Mouse (Mus musculus): ENCODE results near the gene Cyth3. TPM values are rescaled to one million over a fixed set of nuclear protein-coding genes. Genes with fewer than 3 reads are reported as not detected.

Gene Cyth3
- polyA plus RNA-seq, 1 experiment from 2014 or later = 40.7 TPM

DNA sequence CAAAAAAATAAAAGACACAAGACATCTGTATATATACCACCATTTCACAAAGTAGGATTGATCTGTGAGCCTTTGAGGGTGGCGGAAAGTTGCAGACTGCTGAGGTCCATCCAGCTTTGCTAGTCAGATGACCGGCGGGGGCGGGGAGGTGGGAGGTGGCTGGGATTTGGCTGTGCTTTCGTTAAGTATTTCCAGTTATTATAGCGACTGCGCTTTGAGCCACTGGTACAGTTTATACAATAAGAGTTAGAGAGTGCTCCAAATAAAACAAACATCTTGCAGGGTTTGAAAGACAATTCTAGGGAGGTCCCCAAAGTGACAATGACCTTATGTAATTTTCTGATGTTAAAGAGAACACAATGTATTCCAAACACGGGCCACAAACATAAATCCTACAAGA lies 35.9 kb upstream of the Cyth3 start:
- Histone ChIP-seq H3K9ac (ENCODE audit: low read depth, low read length) (no peak overlapping the region), H3K4me3 (ENCODE audit: low read depth, low read length) (no peak overlapping the region), H3K9me3 (replicated peaks; ENCODE audit: control insufficient read depth, low read length, poor library complexity, severe bottlenecking) (no peaks in the 10 kb centered on the region), H3K27ac (ENCODE audit: low read length) (no peak overlapping the region), H3K36me3 (ENCODE audit: control insufficient read depth, insufficient read depth, low read length) (no peaks in the 10 kb centered on the region), H3K27me3 (ENCODE audit: control insufficient read depth, insufficient read depth, low read depth, low read length) (no peaks in the 10 kb centered on the region), H3K4me2 (ENCODE audit: low read length) (no peak overlapping the region), H3K4me1 (ENCODE audit: control insufficient read depth, insufficient read depth, low read length) (peaks cover 7% of the 10 kb centered on the region; the same call in 1 of the 2 replicates)
- ATAC-seq = no peak
- WGBS = 94% methylated on average over 8 of the region's 8 CpGs

DNA sequence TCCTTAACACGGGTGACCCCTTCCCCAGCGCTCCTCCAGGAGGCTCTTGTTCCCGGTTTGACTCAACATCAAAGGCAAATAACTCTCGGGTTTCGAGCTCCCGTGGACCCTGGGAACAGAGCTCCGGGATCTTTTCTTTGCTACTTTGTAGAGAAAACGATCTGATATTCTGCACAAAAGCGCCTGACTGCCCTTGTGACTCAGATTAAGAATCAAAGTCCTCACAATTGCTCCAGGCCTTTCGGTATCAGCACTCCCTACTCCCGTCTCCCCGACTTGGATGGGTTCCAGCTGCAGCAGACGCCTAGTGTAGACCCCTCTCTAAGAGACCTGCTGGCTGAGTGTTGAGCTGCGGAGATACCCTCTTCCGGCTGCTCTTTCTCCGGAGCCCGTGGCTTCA lies 33.1 kb upstream of the Cyth3 start:
- peak; percentile 60; the same call in 1 of the 2 replicates for ATAC-seq
- no peak overlapping the region for H3K4me3 ChIP-seq (ENCODE audit: low read depth, low read length)
- H3K9me3 ChIP-seq (replicated peaks; ENCODE audit: control insufficient read depth, low read length, poor library complexity, severe bottlenecking) = no peaks in the 10 kb centered on the region
- no peak overlapping the region for H3K9ac ChIP-seq (ENCODE audit: low read depth, low read length)
- H3K4me2 ChIP-seq (ENCODE audit: low read length) = peak overlapping the region; percentile 28
- WGBS = 22% methylated on average over 17 of the region's 17 CpGs
- H3K36me3 ChIP-seq (ENCODE audit: control insufficient read depth, insufficient read depth, low read length) = no peaks in the 10 kb centered on the region
- H3K27me3 ChIP-seq (ENCODE audit: control insufficient read depth, insufficient read depth, low read depth, low read length) = no peaks in the 10 kb centered on the region
- peaks cover 7% of the 10 kb centered on the region; the same call in 1 of the 2 replicates for H3K4me1 ChIP-seq (ENCODE audit: control insufficient read depth, insufficient read depth, low read length)
- H3K27ac ChIP-seq (ENCODE audit: low read length) = no peak overlapping the region

DNA sequence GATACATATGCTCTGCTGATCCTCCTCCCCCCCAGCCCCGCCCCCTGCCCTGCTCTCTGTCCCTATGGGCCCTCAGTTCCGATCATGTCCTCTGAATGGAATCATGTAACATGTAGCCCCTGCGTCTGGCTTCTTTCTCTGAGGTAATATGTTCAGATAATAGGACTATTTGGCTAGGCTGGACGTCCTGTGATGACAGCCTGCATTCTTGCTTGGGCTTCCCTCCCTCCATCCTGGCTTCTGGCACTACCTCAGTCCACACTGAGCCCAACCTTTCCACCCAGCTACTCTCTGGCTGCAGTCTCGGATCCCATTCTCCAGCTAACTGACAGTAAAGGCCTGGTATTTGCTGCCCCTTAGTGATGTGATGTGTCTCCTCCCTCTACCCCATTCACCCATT lies 29.3 kb upstream of the Cyth3 start:
- Histone ChIP-seq H3K9me3 (replicated peaks; ENCODE audit: control insufficient read depth, low read length, poor library complexity, severe bottlenecking) (peaks cover 4% of the 10 kb centered on the region; the same call in 1 of the 2 replicates), H3K27me3 (ENCODE audit: control insufficient read depth, insufficient read depth, low read depth, low read length) (no peaks in the 10 kb centered on the region), H3K27ac (ENCODE audit: low read length) (no peak overlapping the region), H3K4me1 (ENCODE audit: control insufficient read depth, insufficient read depth, low read length) (peaks cover 7% of the 10 kb centered on the region; the same call in 1 of the 2 replicates), H3K9ac (ENCODE audit: low read depth, low read length) (no peak overlapping the region), H3K36me3 (ENCODE audit: control insufficient read depth, insufficient read depth, low read length) (no peaks in the 10 kb centered on the region), H3K4me2 (ENCODE audit: low read length) (no peak overlapping the region), H3K4me3 (ENCODE audit: low read depth, low read length) (no peak overlapping the region)
- WGBS = 75% methylated on average over 5 of the region's 5 CpGs
- no peak for ATAC-seq

DNA sequence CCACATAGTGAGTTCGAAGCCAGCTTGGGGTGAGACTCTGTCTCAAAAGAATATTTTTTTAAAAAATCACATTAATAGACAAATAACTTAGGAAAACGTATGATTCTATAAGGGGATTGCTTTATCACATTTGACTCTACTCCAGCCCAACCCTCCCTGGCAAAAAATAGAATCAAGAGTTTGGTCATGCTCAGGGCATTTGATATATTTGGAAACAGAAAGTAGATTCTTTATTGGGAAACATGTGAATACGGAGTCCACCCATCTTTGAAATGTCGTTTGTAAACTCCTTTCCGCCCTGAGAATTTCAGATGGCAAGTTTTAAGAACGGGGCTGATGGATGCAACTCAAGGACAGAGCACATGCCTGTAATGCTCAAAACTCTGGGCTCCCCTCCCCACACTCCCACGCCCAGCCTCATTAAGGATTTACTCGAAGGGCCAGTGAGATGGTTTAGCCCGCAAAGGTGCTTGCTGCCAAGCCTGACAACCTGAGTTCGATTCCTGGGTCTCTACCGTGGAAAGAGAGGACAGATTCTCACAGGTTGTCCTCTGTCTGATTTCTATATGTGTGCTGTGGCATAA lies 28.6 kb upstream of the Cyth3 start:
- no peaks in the 10 kb centered on the region for H3K27me3 ChIP-seq (ENCODE audit: control insufficient read depth, insufficient read depth, low read depth, low read length)
- 90% methylated on average over 11 of the region's 11 CpGs for WGBS
- no peak overlapping the region for H3K4me3 ChIP-seq (ENCODE audit: low read depth, low read length)
- H3K9me3 ChIP-seq (replicated peaks; ENCODE audit: control insufficient read depth, low read length, poor library complexity, severe bottlenecking) = peaks cover 4% of the 10 kb centered on the region; the same call in 1 of the 2 replicates
- no peak overlapping the region for H3K4me2 ChIP-seq (ENCODE audit: low read length)
- peaks cover 5% of the 10 kb centered on the region; the same call in 1 of the 2 replicates for H3K4me1 ChIP-seq (ENCODE audit: control insufficient read depth, insufficient read depth, low read length)
- H3K9ac ChIP-seq (ENCODE audit: low read depth, low read length) = no peak overlapping the region
- ATAC-seq = no peak
- no peaks in the 10 kb centered on the region for H3K36me3 ChIP-seq (ENCODE audit: control insufficient read depth, insufficient read depth, low read length)
- H3K27ac ChIP-seq (ENCODE audit: low read length) = no peak overlapping the region

DNA sequence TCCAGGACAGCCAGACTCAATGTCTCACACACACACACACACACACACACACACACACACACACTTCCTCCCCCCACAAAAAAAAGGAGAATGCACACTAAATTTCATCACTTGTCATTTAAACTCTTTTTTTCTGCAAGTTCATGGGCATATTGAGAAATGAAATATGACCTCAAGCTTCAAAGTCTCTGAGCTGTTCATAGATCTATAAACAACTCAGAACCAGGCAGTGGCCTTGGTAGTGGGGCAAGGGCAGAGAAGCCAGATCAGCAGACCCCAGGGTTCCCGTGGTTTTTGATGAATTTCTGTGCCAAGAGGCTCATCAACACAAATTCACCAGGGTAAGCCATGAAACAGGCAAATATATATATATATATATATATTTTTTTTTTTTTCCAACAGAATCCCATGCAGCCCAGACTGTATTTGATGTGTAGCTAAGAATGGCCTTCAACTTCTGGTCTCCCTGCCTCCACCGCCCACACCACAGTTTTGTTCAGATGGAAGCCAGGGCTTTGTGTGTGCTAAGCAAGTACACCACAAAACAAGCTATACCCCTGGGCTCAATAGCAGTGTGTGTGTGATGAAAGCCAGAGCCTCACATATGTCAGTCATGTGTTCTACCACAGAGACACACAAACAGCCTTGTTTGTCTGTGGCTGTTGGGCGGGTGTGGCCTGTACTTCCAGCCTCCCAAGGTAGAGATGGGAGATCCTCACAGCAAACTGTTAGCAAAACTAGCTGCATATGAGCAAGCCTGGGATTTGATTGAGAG lies 27.8 kb upstream of the Cyth3 start:
- 78% methylated on average over 3 of the region's 3 CpGs for WGBS
- ATAC-seq = no peak
- no peaks in the 10 kb centered on the region for H3K27me3 ChIP-seq (ENCODE audit: control insufficient read depth, insufficient read depth, low read depth, low read length)
- no peaks in the 10 kb centered on the region for H3K36me3 ChIP-seq (ENCODE audit: control insufficient read depth, insufficient read depth, low read length)
- no peak overlapping the region for H3K9ac ChIP-seq (ENCODE audit: low read depth, low read length)
- no peak overlapping the region for H3K4me2 ChIP-seq (ENCODE audit: low read length)
- no peaks in the 10 kb centered on the region; the same call in 1 of the 2 replicates for H3K4me1 ChIP-seq (ENCODE audit: control insufficient read depth, insufficient read depth, low read length)
- no peak overlapping the region for H3K27ac ChIP-seq (ENCODE audit: low read length)
- H3K9me3 ChIP-seq (replicated peaks; ENCODE audit: control insufficient read depth, low read length, poor library complexity, severe bottlenecking) = peaks cover 4% of the 10 kb centered on the region; the same call in 1 of the 2 replicates
- H3K4me3 ChIP-seq (ENCODE audit: low read depth, low read length) = no peak overlapping the region

DNA sequence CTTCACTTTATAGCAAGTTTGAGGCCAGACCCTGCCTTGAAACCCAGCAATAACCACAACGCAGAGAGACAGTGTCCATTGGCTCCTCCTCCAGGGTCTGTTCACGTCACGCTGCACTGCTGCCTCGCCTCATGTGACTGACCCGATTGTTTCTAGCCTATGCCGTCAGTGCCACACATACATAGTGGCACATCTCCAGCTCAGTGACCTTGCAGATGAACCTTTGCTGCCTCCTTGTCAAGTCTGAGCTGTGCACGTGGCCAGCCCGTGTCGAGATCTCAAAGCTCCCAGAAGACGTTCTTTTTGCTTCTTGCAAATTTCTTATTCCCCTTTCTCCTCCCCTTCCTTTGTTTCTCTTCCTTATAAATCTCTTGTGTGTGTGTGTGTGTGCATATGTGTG lies 20.2 kb upstream of the Cyth3 start:
- Histone ChIP-seq H3K9me3 (replicated peaks; ENCODE audit: control insufficient read depth, low read length, poor library complexity, severe bottlenecking) (no peaks in the 10 kb centered on the region), H3K27me3 (ENCODE audit: control insufficient read depth, insufficient read depth, low read depth, low read length) (no peaks in the 10 kb centered on the region), H3K9ac (ENCODE audit: low read depth, low read length) (no peak overlapping the region), H3K4me1 (ENCODE audit: control insufficient read depth, insufficient read depth, low read length) (no peaks in the 10 kb centered on the region), H3K27ac (ENCODE audit: low read length) (no peak overlapping the region), H3K4me3 (ENCODE audit: low read depth, low read length) (no peak overlapping the region), H3K4me2 (ENCODE audit: low read length) (no peak overlapping the region), H3K36me3 (ENCODE audit: control insufficient read depth, insufficient read depth, low read length) (no peaks in the 10 kb centered on the region)
- no peak for ATAC-seq
- 69% methylated on average over 10 of the region's 10 CpGs for WGBS

- H3K36me3 ChIP-seq (ENCODE audit: control insufficient read depth, insufficient read depth, low read length) = no peaks in the 10 kb centered on the region
- H3K27ac ChIP-seq (ENCODE audit: low read length) = no peak overlapping the region
- no peaks in the 10 kb centered on the region for H3K9me3 ChIP-seq (replicated peaks; ENCODE audit: control insufficient read depth, low read length, poor library complexity, severe bottlenecking)
- H3K4me3 ChIP-seq (ENCODE audit: low read depth, low read length) = no peak overlapping the region
- no peak overlapping the region for H3K9ac ChIP-seq (ENCODE audit: low read depth, low read length)
- no peaks in the 10 kb centered on the region for H3K27me3 ChIP-seq (ENCODE audit: control insufficient read depth, insufficient read depth, low read depth, low read length)
- WGBS = 73% methylated on average over 7 of the region's 7 CpGs
- H3K4me2 ChIP-seq (ENCODE audit: low read length) = no peak overlapping the region
- no peaks in the 10 kb centered on the region for H3K4me1 ChIP-seq (ENCODE audit: control insufficient read depth, insufficient read depth, low read length)
- ATAC-seq = no peak
Measured at GRCm38 (mm10) chr5:143604157-143604774, 18.0 kb upstream of the Cyth3 start.

GRCm38 (mm10) chr5:143606756-143607155 lies 15.5 kb upstream of the Cyth3 start:
- Histone ChIP-seq H3K4me3 (ENCODE audit: low read depth, low read length) (no peak overlapping the region), H3K36me3 (ENCODE audit: control insufficient read depth, insufficient read depth, low read length) (no peaks in the 10 kb centered on the region), H3K27ac (ENCODE audit: low read length) (no peak overlapping the region), H3K4me1 (ENCODE audit: control insufficient read depth, insufficient read depth, low read length) (no peaks in the 10 kb centered on the region), H3K9me3 (replicated peaks; ENCODE audit: control insufficient read depth, low read length, poor library complexity, severe bottlenecking) (no peaks in the 10 kb centered on the region), H3K27me3 (ENCODE audit: control insufficient read depth, insufficient read depth, low read depth, low read length) (no peaks in the 10 kb centered on the region), H3K9ac (ENCODE audit: low read depth, low read length) (no peak overlapping the region), H3K4me2 (ENCODE audit: low read length) (no peak overlapping the region)
- no peak for ATAC-seq
- WGBS = 83% methylated on average over 10 of the region's 10 CpGs

GRCm38 (mm10) chr5:143608175-143608574 lies 14.1 kb upstream of the Cyth3 start:
- Histone ChIP-seq H3K27me3 (ENCODE audit: control insufficient read depth, insufficient read depth, low read depth, low read length) (no peaks in the 10 kb centered on the region), H3K4me2 (ENCODE audit: low read length) (no peak overlapping the region), H3K4me3 (ENCODE audit: low read depth, low read length) (no peak overlapping the region), H3K27ac (ENCODE audit: low read length) (no peak overlapping the region), H3K9me3 (replicated peaks; ENCODE audit: control insufficient read depth, low read length, poor library complexity, severe bottlenecking) (no peaks in the 10 kb centered on the region), H3K9ac (ENCODE audit: low read depth, low read length) (no peak overlapping the region), H3K4me1 (ENCODE audit: control insufficient read depth, insufficient read depth, low read length) (no peaks in the 10 kb centered on the region), H3K36me3 (ENCODE audit: control insufficient read depth, insufficient read depth, low read length) (no peaks in the 10 kb centered on the region)
- 93% methylated on average over 10 of the region's 10 CpGs for WGBS
- ATAC-seq = no peak
